Mouse (Mus musculus) midbrain, postnatal 0 days (tissue): ENCODE data around the gene Dip2c. TPM values are rescaled to one million over a fixed set of nuclear protein-coding genes. Genes with fewer than 3 reads are reported as not detected.

Experiments used
- ATAC-seq: fragments of 200-750 bp; cut with Nextera tagmentation; 2 replicates; pipeline ENCODE4 v1.8.0; 2017; ENCODE audit warnings: moderate number of reproducible peaks, mild to moderate bottlenecking, moderate TSS enrichment, moderate library complexity; ENCODE audit not compliant: low FRiP score
- DNase-seq: peaks from one replicate; pipeline ENCODE4 v3.0.0-alpha.2; 2015; ENCODE audit warnings: low spot score
- H3K27ac ChIP-seq: fragments of 300-500 bp; sonication (generic); 2 replicates; pipeline ENCODE4 v1.5.1; 2014; ENCODE audit warnings: low read depth, mild to moderate bottlenecking, low read length, mixed read lengths
- H3K27me3 ChIP-seq: fragments of 300-500 bp; sonication (generic); 2 replicates; pipeline ENCODE4 v1.6.1; 2014; ENCODE audit warnings: low read length, control low read depth, mixed read lengths; ENCODE audit not compliant: insufficient read depth
- H3K36me3 ChIP-seq: fragments of 300-500 bp; sonication (generic); 2 replicates; pipeline ENCODE4 v1.6.1; 2014; ENCODE audit warnings: low read length, control low read depth, mixed read lengths; ENCODE audit not compliant: insufficient read depth
- H3K4me1 ChIP-seq: fragments of 300-500 bp; sonication (generic); 2 replicates; pipeline ENCODE4 v1.6.1; 2014; ENCODE audit warnings: mild to moderate bottlenecking, control low read depth, antibody characterized with exemption, low read length, mixed read lengths; ENCODE audit not compliant: insufficient read depth
- H3K4me2 ChIP-seq: fragments of 300-500 bp; sonication (generic); 2 replicates; pipeline ENCODE4 v1.6.1; 2014; ENCODE audit warnings: low read depth, mild to moderate bottlenecking, low read length, mixed read lengths; ENCODE audit not compliant: poor library complexity, severe bottlenecking
- H3K4me3 ChIP-seq: fragments of 300-500 bp; sonication (generic); 2 replicates; pipeline ENCODE4 v1.5.1; 2014; ENCODE audit warnings: low read depth, mild to moderate bottlenecking, low read length, moderate library complexity
- H3K9ac ChIP-seq: fragments of 300-500 bp; sonication (generic); replicated peaks from 2 replicates; pipeline ENCODE4 v1.6.1; 2014; ENCODE audit warnings: mild to moderate bottlenecking, low read length, moderate library complexity, mixed read lengths; ENCODE audit not compliant: poor library complexity, severe bottlenecking
- H3K9me3 ChIP-seq: fragments of 300-500 bp; sonication (generic); 2 replicates; pipeline ENCODE4 v1.6.1; 2016; ENCODE audit warnings: low read length, control low read depth
- CTCF ChIP-seq: IDR thresholded peaks from 2 replicates; pipeline ENCODE4 v1.5.1; 2016; ENCODE audit warnings: antibody characterized with exemption, mild to moderate bottlenecking
- WGBS: fragments of 180-500 bp; shearing (Covaris S2); extraction: QIAGEN DNeasy Blood & Tissue Kit; methylation state at CpG from one replicate; pipeline ENCODE4 v1.1.7; 2014; 5-methylcytosine and 5-hydroxymethylcytosine counted together
- polyA plus RNA-seq: library from polyadenylated mRNA; unstranded; fragments of >200 nt; fragmentation: Nextera tagmentation; extraction: Ambion mirVana; gene quantifications from 2 replicates; pipeline ENCODE4 v1.2.1, GENCODE M21; 2015
- total RNA-seq: library from RNA; depleted of rRNA; stranded (reverse); fragments of >200 nt; gene quantifications from 2 replicates; pipeline ENCODE4 v1.2.3, GENCODE M21; 2014

The Dip2c gene
- total and polyA plus RNA-seq, 2 experiments from 2014 or later: 9.7 to 74.4 TPM

DNA sequence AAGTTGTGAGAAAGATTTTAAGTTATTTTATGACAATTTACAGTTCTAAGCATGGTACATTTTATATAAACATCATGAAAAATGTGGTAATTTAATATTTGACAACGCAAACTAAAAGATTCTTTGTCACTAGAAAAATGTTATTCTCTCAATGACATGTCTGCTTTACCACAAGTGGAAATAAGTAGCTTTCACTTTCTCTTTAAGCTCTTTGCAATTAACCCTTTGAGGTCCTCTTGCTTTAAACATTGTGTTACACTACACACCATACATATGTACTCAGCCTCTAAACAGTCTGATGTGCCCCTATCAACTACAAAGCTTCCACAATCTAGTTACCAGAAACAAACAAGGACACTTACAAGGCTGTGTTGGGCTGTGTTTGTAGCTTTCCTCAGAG is 153.6 kb downstream of the Dip2c start:
- no peak for TF ChIP-seq CTCF
- ATAC-seq (no peak), DNase-seq (no peak)
- H3K9me3 ChIP-seq: no peaks in the 10 kb centered on the region
- no peak overlapping the region for H3K4me3 ChIP-seq
- H3K9ac ChIP-seq: no peak overlapping the region
- WGBS: 98% methylated on average over 1 of the region's 1 CpGs
- H3K27me3 ChIP-seq: no peaks in the 10 kb centered on the region
- no peak overlapping the region for H3K4me2 ChIP-seq
- H3K27ac ChIP-seq: no peak overlapping the region
- no peaks in the 10 kb centered on the region for H3K4me1 ChIP-seq
- no peaks in the 10 kb centered on the region for H3K36me3 ChIP-seq

GRCm38 (mm10) chr13:9430724-9431123 is 154.4 kb downstream of the Dip2c start:
- Histone ChIP-seq H3K4me1 (no peaks in the 10 kb centered on the region), H3K9me3 (no peaks in the 10 kb centered on the region), H3K27me3 (no peaks in the 10 kb centered on the region), H3K4me2 (no peak overlapping the region), H3K36me3 (no peaks in the 10 kb centered on the region), H3K9ac (no peak overlapping the region), H3K4me3 (no peak overlapping the region), H3K27ac (no peak overlapping the region)
- 95% methylated on average over 2 of the region's 2 CpGs for WGBS
- DNase-seq: no peak
- no peak for TF ChIP-seq CTCF
- ATAC-seq: no peak

DNA sequence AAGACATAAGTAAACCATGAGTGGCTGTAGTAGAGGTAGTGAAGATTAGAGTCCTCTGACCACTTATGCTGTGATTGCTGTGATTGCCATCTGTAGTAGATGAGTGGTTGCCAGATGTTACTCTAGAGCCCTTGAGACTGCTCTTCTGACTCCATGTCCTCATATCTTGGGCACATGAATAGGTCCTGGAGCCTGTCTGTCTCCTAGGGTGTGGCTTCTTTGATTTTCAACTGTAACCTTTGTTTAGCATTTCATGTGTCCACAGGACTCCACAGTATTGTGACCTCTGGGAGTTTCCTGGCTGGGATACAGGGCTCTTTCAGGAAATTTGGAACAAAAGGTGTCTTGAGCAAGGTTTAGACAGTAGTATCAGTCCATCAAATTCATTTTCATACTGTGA is 155.1 kb downstream of the Dip2c start:
- no peak for ATAC-seq
- H3K27me3 ChIP-seq: no peaks in the 10 kb centered on the region

GRCm38 (mm10) chr13:9443066-9443465 is 166.7 kb downstream of the Dip2c start:
- Histone ChIP-seq H3K27me3 (no peaks in the 10 kb centered on the region), H3K9ac (no peak overlapping the region), H3K4me1 (no peaks in the 10 kb centered on the region), H3K9me3 (no peaks in the 10 kb centered on the region), H3K27ac (no peak overlapping the region), H3K4me3 (no peak overlapping the region), H3K36me3 (no peaks in the 10 kb centered on the region), H3K4me2 (no peak overlapping the region)
- no peak for TF ChIP-seq CTCF
- 88% methylated on average over 4 of the region's 4 CpGs for WGBS
- no peak for DNase-seq
- no peak for ATAC-seq

More for the DNA sequence above, 155.1 kb downstream of the Dip2c start:
- no peak for DNase-seq
- Histone ChIP-seq H3K4me2 (no peak overlapping the region), H3K9me3 (no peaks in the 10 kb centered on the region), H3K27ac (no peak overlapping the region), H3K4me1 (no peaks in the 10 kb centered on the region), H3K9ac (no peak overlapping the region), H3K4me3 (no peak overlapping the region), H3K36me3 (no peaks in the 10 kb centered on the region)
- no peak for TF ChIP-seq CTCF

- Histone ChIP-seq H3K9me3 (no peaks in the 10 kb centered on the region), H3K4me2 (no peak overlapping the region), H3K27ac (no peak overlapping the region), H3K9ac (no peak overlapping the region), H3K4me3 (no peak overlapping the region), H3K4me1 (no peaks in the 10 kb centered on the region), H3K27me3 (no peaks in the 10 kb centered on the region), H3K36me3 (no peaks in the 10 kb centered on the region)
- TF ChIP-seq CTCF: no peak
- ATAC-seq (no peak), DNase-seq (no peak)
- WGBS: 92% methylated on average over 6 of the region's 6 CpGs
Measured at GRCm38 (mm10) chr13:9445533-9446294, 169.4 kb downstream of the Dip2c start.

DNA sequence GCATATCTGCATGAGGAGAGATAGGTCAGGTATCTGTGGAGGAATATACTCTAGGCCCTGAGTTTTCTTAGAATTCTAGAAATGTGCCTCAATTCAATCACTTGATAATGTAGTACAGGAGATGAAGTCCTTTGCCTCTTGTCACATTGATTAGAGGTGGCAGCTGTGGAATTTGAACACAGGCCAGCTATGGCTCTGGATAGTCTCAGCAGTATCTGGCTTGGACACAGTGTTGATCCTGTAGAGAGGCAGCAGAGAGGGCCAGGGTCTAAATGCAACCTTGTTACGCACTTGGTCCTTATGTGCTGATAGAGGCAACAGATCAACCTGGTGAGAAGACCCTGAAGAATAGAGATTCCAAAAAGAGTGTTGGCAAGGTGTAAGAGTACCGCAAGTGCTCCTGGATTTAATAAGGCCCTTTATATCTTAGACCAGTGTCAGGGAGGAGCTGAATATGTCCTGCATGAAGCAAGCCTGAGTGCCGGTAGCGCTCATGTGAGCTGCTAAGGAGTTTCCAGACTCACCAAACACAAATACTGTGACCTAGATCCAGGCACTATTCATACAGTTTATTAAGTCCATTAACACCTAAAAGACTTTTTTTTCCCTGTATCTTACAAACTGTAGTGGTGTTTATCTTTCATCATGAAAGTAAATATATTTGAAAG is 170.3 kb downstream of the Dip2c start:
- Histone ChIP-seq H3K4me2 (no peak overlapping the region), H3K36me3 (no peaks in the 10 kb centered on the region), H3K4me3 (no peak overlapping the region), H3K27ac (no peak overlapping the region), H3K27me3 (no peaks in the 10 kb centered on the region), H3K9me3 (no peaks in the 10 kb centered on the region), H3K9ac (no peak overlapping the region), H3K4me1 (no peaks in the 10 kb centered on the region)
- DNase-seq: no peak
- no peak for ATAC-seq
- 93% methylated on average over 4 of the region's 4 CpGs for WGBS
- TF ChIP-seq CTCF: no peak
